ENCODE assay signal across 1 mouse cellular context in genomic region chr11:87747312-87747711, GRCm38 (mm10).
TF ChIP-seq lines count a peak whose summit lies in the region.

No protein-coding gene starts in this region.

TF ChIP-seq in CH12.LX, 34 proteins besides CTCF, POLR2A, EP300 and RAD21 (continued from another document):
- TF ChIP-seq RCOR1 (conservative IDR thresholded peaks at IDR 0.05; ENCODE audit: low read depth, low read length) (0 out of 2 replicates have a peak, but pooled peaks have one; percentile 38), POLR2AphosphoS2 (IDR thresholded peaks at IDR 0.05; ENCODE audit: low read depth, low read length) (no peak), HCFC1 (IDR thresholded peaks at IDR 0.05; ENCODE audit: low read depth, low read length) (no peak), PAX5 (IDR thresholded peaks at IDR 0.05; ENCODE audit: low read length) (no peak), CHD1 (IDR thresholded peaks at IDR 0.05; ENCODE audit: low read depth, low read length) (no peak; the same call in 1 of the 2 replicates), MYC (IDR thresholded peaks at IDR 0.05; ENCODE audit: low read depth, low read length) (peak; percentile 23; the same call in 1 of the 2 replicates), TBP (conservative IDR thresholded peaks at IDR 0.05; ENCODE audit: low read depth, low read length) (no peak), MEF2A (IDR thresholded peaks at IDR 0.05; ENCODE audit: borderline replicate concordance, low read depth, low read length) (0 out of 2 replicates have a peak, but pooled peaks have one; percentile 15), ZKSCAN1 (IDR thresholded peaks at IDR 0.05; ENCODE audit: borderline replicate concordance, low read depth, low read length) (no peak), SMC3 (IDR thresholded peaks at IDR 0.05; ENCODE audit: low read depth, low read length) (no peak), USF1 (IDR thresholded peaks at IDR 0.05; ENCODE audit: low read depth, low read length) (no peak), ZNF384 (IDR thresholded peaks at IDR 0.05; ENCODE audit: low read depth, low read length) (no peak), IRF4 (IDR thresholded peaks at IDR 0.05; ENCODE audit: low read depth, low read length) (no peak), JUN (IDR thresholded peaks at IDR 0.05; ENCODE audit: insufficient read depth, low read depth, low read length) (no peak), MAX (IDR thresholded peaks at IDR 0.05; ENCODE audit: low read length) (no peak), ETS1 (conservative IDR thresholded peaks at IDR 0.05; ENCODE audit: low read depth, low read length) (no peak), MAZ (IDR thresholded peaks at IDR 0.05; ENCODE audit: low read depth, low read length) (peak; percentile 57; the same call in 1 of the 2 replicates), ELF1 (IDR thresholded peaks at IDR 0.05; ENCODE audit: low read depth, low read length) (no peak), NELFE (IDR thresholded peaks at IDR 0.05; ENCODE audit: low read depth, low read length) (no peak), NRF1 (IDR thresholded peaks at IDR 0.05; ENCODE audit: low read depth, low read length) (no peak), CHD2 (IDR thresholded peaks at IDR 0.05; ENCODE audit: low read length) (peak; percentile 3; the same call in 1 of the 2 replicates), GABPA (IDR thresholded peaks at IDR 0.05; ENCODE audit: insufficient replicate concordance, low read depth, low read length) (no peak), ZC3H11A (IDR thresholded peaks at IDR 0.05; ENCODE audit: low read depth, low read length) (no peak), UBTF (IDR thresholded peaks at IDR 0.05; ENCODE audit: low read depth, low read length) (0 out of 2 replicates have a peak, but pooled peaks have one; percentile 16)
